Mouse (Mus musculus): ENCODE measurements at regions not wholly inside any gene's neighbourhood (a gene's known extent, or its start where the extent isn't known, plus 50 kb on each side); places are given as distances from the start of the nearest gene placed in this dataset.

- no peak for TF ChIP-seq POLR2A (IDR thresholded peaks at IDR 0.05; ENCODE audit: low read depth, low read length)
- TF ChIP-seq CTCF (conservative IDR thresholded peaks at IDR 0.05; ENCODE audit: insufficient read depth, insufficient read length, low read depth, low read length): no peak
These were observed 438.2 kb upstream of the Gm10131 start for GRCm38 (mm10) chr8:34549786-34550185.
